Mouse (Mus musculus) hindbrain, embryonic 11.5 days (tissue): ENCODE data around the gene Brs3. TPM values are rescaled to one million over a fixed set of nuclear protein-coding genes. Genes with fewer than 3 reads are reported as not detected.

Source experiments
- polyA plus RNA-seq: library from polyadenylated mRNA; unstranded; fragments of >200 nt; fragmentation: Nextera tagmentation; extraction: Ambion mirVana; gene quantifications from 2 replicates; pipeline ENCODE4 v1.2.1, GENCODE M21; 2014

The Brs3 gene
- polyA plus RNA-seq, 1 experiment from 2014 or later = not detected

Other genes starting within 250 kb of the Brs3 start
- gene Map7d3, start 220.7 kb upstream of the Brs3 start, polyA plus RNA-seq = 2.0 and 2.2 TPM in 2 replicates
- 0.10 TPM in 1 of 2 replicates, not detected in the other for gene Adgrg4, start 172.9 kb upstream of the Brs3 start, polyA plus RNA-seq
- 92.3 and 97.4 TPM in 2 replicates for gene Htatsf1, start 10.5 kb downstream of the Brs3 start, polyA plus RNA-seq
- gene Vgll1, start 45.0 kb downstream of the Brs3 start, polyA plus RNA-seq = 0.21 and 0.23 TPM in 2 replicates
- gene Cd40lg, start 169.1 kb downstream of the Brs3 start, polyA plus RNA-seq = not detected in 2 replicates